Mouse (Mus musculus) common myeloid progenitor, adult 5-6 weeks (primary cell): Measurements from ENCODE around the gene 1700023F06Rik. TPM values are rescaled to one million over a fixed set of nuclear protein-coding genes. Genes with fewer than 3 reads are reported as not detected.
A peak's percentile ranks its signal among the peaks of the same experiment; 100 is the strongest.

ENCODE experiments used
- ATAC-seq: replicated peaks from 2 replicates; pipeline ENCODE4 v1.8.0; 2016; ENCODE audit warnings: low read depth, mild to moderate bottlenecking, moderate TSS enrichment, inconsistent platforms; ENCODE audit not compliant: poor library complexity, severe bottlenecking
- total RNA-seq: library from RNA; stranded (forward); fragments of 200-1000, 187-1606 nt; gene quantifications from 2 replicates; pipeline ENCODE4 v1.2.3, GENCODE M21; 2017

1700023F06Rik gene
- total RNA-seq, 1 experiment from 2014 or later = not detected

DNA sequence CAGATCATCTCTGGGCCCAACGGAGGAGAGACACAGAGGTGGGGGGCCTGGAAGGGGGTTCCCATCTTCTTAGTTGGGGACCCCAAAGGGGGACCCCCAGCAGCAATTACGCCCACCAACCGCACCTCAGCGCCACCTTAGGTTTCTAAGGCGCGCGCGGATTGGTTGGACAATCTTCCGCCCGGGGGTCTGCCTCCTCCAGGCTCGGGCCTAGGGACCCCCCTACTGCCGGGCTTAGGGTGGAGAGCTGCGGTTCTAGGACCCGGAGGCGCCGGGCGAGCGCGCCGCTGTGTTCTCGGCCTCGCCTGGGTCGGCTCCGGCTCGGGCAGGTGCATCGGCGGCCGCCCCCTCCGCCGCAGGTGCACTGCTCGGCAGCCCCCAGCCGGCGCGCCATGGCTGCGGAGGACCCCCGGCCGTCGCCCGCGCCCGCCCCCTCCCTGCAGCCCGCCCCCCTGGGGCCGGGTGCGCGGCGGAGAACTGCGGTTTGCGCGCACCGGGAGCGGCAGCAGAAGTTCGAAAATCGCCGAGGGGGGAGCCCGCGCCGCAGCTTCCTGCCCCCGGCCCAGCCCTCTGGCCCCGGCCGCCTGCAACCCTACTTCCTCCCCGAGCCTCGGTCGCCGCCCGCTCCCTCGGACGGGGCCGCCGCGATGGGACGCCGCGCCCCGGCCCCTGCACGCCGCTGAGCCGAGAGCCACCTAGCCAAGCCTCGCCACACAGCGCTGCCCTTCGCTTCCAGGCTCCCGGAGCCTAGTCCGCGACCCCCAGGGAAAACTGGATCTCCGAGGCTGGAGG, 37.7 kb downstream of the 1700023F06Rik start, which contains the start of gene Fmnl1:
Gene Fmnl1 (plus strand): TSS at position 614 of the 792 bp plus-strand sequence.
- ATAC-seq = no peak

DNA sequence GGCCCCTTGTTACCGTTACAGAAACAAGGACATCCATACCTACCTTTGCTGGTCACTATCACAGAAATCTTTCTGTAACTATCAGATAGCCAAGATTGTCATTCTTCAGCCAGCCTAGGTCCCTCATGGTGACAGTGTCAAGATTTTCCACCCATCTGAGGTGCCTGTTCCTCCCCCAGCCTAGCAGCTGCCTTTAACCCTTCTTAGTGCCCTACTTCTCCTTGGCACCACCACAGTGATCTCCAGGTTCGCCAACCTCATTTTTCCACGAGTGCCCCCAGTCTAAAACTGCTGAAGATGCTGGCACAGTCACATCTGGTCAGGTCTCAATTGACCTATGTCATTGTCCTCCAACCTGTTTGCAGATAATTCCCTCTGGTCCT, 38.3 kb downstream of the 1700023F06Rik start:
- ATAC-seq = no peak

DNA sequence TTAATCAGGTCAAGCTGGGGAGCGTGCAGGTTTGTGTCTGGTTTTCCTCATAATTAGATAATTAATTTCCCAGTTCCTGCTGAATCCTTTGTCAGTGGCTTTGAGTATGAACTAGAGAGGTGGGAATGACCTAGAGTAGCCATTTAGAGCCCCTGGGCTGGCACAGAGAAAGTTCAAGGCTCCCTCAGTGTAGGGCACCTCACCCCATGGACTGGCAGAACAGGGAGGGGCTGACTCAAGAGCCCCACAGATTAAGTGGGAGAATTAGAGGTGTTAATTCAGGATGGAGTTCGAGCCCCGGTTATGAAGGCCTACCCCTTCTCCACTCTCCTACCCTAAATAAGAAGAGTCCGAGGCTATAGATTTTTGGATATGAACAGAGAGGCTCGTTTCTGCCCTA, 38.7 kb downstream of the 1700023F06Rik start:
- ATAC-seq = no peak

DNA sequence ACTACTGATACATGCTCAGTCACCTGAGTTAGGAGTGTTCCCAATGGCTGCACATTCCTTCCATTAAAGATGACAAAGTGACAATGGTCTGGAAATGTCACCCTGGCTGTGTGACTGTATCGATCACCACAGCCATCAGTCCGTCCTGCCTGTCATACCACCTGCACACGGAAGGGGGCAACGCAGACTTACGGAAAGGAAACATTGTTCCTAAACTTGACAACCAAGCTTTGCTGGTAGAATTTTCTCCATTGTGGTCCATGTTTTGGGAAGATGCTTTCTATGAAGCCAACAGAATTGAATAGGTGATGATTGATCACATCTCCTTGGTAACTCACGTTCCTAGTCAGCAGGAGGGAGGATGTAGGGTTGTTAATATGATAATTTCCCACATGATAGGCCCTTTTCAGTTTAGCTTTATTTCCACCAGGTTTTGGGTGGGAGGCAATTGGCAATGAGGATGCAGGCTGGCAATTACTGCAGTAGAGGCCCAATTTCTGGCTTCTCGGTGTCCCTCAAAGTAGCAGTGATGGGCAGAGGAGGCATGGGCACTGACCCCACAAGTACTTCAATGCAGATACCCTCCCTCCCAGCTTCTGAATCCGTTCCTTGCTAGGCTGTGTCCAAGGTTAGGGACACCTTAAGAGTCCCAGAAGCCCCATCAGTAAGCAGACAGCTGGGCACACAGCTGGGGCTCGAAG, 39.5 kb downstream of the 1700023F06Rik start:
- peak; percentile 61 for ATAC-seq

DNA sequence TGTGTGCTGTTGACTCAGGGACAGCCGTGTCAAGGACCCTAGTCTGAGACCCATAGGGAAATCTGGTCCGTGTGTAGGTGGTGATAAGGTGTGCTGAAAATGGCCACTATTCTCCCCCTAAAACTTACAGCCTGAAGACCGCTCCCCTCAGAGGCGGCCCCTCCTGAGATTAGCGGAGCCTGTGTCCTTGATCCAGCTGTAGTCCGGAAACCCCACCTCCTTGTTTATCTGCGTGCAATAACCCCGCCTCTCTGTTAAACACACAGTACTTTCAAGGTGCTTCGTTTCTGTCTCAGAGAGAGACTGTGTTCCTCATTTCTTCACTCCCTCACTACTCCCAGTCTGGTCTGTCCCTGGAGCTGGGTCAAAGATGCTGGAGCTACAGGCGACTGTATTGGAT, 44.0 kb downstream of the 1700023F06Rik start:
- ATAC-seq = 0 out of 2 replicates have a peak, but pooled peaks have one; percentile 30

DNA sequence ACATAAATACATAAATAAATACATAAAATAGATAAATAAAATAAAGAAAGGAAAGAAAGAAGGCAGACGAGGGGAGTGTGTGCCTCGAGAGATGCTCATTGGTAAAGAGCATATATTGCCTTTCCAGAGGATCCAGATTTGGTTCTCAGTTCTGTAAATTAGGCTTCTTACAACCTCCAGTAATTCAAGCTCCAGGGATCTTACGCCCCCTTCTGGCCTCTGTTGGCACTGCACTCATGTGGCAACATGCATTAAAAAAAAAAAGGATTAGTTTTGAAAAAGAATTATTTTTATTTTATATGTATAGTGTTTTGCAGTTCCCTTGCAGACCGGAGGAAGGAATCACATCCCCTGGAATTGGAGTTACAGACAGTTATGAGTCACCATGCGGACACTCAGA, 46.2 kb downstream of the 1700023F06Rik start:
- ATAC-seq = no peak

DNA sequence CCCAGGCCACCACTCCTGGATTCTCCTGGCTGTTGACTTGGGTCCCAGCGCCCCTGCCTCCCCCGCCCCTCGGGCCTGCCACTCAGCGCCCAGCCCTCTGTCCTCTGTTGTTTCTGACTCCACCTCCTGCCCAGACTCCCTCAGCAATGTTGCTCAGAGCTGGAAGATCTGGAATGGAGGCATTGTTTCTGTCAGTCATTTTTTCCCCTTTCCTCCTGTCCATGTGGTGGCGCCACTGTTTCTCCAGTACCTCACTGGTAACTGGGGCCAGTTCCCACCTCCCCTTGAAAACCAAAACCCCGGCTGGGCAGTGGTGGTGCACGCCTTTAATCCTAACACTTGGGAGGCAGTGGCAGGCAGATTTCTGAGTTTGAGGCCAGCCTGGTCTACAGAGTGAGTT, 46.9 kb downstream of the 1700023F06Rik start:
- no peak for ATAC-seq

DNA sequence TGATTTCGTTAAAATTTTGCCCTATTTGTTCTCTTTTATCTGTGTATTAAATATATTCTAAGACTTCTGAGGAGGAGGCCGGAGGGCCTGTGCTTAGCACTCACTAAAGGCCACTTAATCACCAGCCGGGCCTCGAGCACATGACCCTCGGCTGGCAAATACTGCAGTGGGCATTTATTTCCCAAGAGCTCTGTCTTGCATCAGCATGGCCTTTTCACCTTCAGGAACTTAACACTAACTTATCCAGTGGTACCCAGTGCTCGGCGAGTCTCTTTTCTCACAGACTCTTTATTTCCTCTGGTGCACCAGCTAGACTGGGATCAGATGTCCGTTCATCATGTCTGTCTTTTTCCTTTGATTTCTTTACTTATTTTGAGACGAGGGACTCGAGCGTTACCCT, 47.6 kb downstream of the 1700023F06Rik start:
- ATAC-seq = no peak

DNA sequence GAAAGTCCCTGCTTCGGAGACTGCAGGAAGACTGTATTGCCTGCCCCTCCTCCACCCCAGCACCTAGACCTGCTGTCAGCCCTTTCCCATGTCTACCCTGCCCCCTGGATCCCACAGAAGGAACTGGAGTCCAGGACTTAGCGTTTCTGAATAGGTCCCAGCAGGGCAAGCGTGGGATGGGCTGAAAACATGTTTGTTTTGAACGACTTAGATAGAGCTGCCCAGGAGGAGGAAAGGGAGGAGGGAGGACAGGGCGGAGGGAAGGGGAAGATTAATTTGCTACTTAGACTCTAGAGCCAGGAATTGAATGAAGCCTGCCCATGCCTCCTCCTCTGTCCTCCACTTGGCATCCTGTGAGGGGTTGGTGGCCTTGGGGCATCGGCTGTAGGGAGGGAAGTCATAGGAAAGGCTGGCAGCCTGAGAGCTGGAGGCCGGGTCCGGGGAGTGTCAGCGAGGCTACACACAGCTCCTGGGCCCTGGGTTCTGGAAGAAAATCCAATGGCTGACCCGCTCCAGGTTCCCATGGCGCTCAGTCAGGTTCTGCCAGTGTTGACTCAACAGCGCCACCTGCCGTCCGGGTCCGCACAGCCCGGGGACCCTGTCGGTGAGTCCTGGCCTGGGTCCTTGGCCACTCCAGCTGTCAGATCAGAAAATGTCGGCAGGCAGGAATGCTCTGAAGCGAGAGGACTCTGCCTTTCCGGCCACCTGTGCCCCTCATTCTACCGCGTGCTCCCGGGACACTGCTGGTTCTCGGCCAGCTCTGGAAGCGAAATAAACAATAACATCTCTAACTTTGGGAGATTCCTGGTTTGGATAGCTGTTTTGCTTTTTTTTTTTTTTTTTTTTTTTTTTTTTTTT, 49.5 kb downstream of the 1700023F06Rik start:
- ATAC-seq = peak; percentile 98

DNA sequence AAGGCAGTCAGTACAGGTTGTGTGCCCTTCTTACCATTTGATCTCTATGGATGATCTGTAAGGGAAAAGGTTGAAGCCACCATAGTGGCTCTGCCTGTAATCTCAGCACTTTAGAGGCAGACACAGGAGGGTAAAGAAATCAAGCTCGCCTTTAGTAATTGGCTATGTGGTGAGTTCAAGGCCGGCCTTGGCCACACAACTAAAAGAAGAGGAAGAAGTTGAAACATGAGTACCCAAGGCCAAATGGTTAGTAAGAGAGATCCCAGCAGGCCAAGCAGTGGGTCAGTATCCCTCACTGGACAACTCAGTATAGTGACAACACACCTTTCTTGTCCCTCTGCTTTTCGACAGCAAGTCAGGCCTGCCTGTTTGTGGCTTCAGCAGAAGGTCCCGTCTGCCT, 58.6 kb downstream of the 1700023F06Rik start:
- ATAC-seq = no peak

Other genes starting within 250 kb of the 1700023F06Rik start
- gene Nmt1, start 180.4 kb downstream of the 1700023F06Rik start, total RNA-seq = 32.2 and 37.7 TPM in 2 replicates
- gene Dcakd, start 180.2 kb downstream of the 1700023F06Rik start, total RNA-seq = 13.2 and 18.7 TPM in 2 replicates
- 0.27 and 3.6 TPM in 2 replicates for gene Plcd3, start 106.9 kb downstream of the 1700023F06Rik start, total RNA-seq
- 9.2 and 9.3 TPM in 2 replicates for gene Acbd4, start 106.9 kb downstream of the 1700023F06Rik start, total RNA-seq
- gene Hexim1, start 92.3 kb downstream of the 1700023F06Rik start, total RNA-seq = 26.6 and 28.0 TPM in 2 replicates
- 2.1 and 2.6 TPM in 2 replicates for gene Hexim2, start 76.1 kb downstream of the 1700023F06Rik start, total RNA-seq
- gene Fmnl1, start 37.5 kb downstream of the 1700023F06Rik start, total RNA-seq = 28.4 and 81.9 TPM in 2 replicates
- 0.96 TPM in 1 of 2 replicates, not detected in the other for gene Spata32, start 9.9 kb upstream of the 1700023F06Rik start, total RNA-seq
- 3.7 and 18.4 TPM in 2 replicates for gene Map3k14, start 58.9 kb upstream of the 1700023F06Rik start, total RNA-seq
- gene Arhgap27, start 155.1 kb upstream of the 1700023F06Rik start, total RNA-seq = 8.2 and 13.7 TPM in 2 replicates
- gene Plekhm1, start 204.1 kb upstream of the 1700023F06Rik start, total RNA-seq = 3.6 and 6.3 TPM in 2 replicates